Comparison of ENCODE assay signal across 8 mouse cellular contexts in the genomic region with DNA sequence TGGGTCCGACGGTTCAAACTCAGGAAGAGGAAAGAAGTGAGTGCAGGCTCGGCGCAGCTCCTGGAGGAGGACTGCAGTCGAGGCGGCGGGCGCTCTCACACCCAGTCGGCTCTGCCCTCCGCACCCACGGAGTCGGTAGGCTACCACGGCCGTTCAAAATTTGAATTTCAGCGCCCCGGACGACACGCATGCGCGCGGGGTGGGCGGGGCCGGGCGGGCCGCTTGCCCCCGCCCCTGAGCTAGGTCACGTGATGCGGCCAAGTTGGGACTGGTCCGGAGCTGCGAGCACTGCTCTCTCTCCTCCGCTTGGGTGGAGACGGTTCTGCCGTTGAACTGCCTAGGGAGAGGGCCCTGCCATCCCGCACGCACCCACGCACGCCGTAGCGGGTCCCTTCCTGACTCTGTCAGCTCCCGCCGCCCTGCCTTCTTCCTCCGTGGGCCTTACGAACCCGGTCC. TPM values are rescaled to one million over a fixed set of nuclear protein-coding genes. Genes with fewer than 3 reads are reported as not detected.
DNase-seq lines count a peak whose midpoint lies in the region; ATAC-seq lines count a peak whose summit lies in the region.

TSS of gene Anln (minus strand) at position 168 of the 456 bp plus-strand sequence.

- H3K9ac ChIP-seq in embryonic facial prominence, embryonic 12.5 days, result peak within 1 kb of the TSS; percentile 88
- H3K9ac ChIP-seq in midbrain, embryonic 12.5 days (replicated peaks), result peak within 1 kb of the TSS; percentile 72

- peaks cover 15% of the 10 kb centered on the region for H3K4me1 ChIP-seq in embryonic facial prominence, embryonic 12.5 days
- H3K4me1 ChIP-seq in limb, embryonic 10.5 days, result peaks cover 23% of the 10 kb centered on the region
- H3K4me1 ChIP-seq in midbrain, embryonic 12.5 days, result peaks cover 12% of the 10 kb centered on the region; the same call in 1 of the 2 replicates

- peak within 1 kb of the TSS; percentile 85 for H3K27ac ChIP-seq in embryonic facial prominence, embryonic 12.5 days
- H3K27ac ChIP-seq in limb, embryonic 10.5 days, result peak within 1 kb of the TSS; percentile 90
- peak within 1 kb of the TSS; percentile 81 for H3K27ac ChIP-seq in midbrain, embryonic 12.5 days (replicated peaks)

- H3K36me3 ChIP-seq in embryonic facial prominence, embryonic 12.5 days, result no peaks in the 10 kb centered on the region
- peaks cover 15% of the 10 kb centered on the region for H3K36me3 ChIP-seq in limb, embryonic 10.5 days
- no peaks in the 10 kb centered on the region for H3K36me3 ChIP-seq in midbrain, embryonic 12.5 days

- peak within 1 kb of the TSS; percentile 88 for H3K4me3 ChIP-seq in embryonic facial prominence, embryonic 12.5 days
- peak within 1 kb of the TSS; percentile 95 for H3K4me3 ChIP-seq in limb, embryonic 10.5 days
- peak within 1 kb of the TSS; percentile 66 for H3K4me3 ChIP-seq in midbrain, embryonic 12.5 days

- peak; percentile 88 for DNase-seq in 3T3-L1 (ENCODE audit: low read depth, low spot score)
- DNase-seq in adrenal gland, postnatal 36 days, result peak; percentile 95
- peak; percentile 93 to 95 for DNase-seq in heart, adult 18-20 months
- peak; percentile 91 for DNase-seq in kidney, adult 18-20 months
- DNase-seq in limb, embryonic 10.5 days (ENCODE audit: low spot score), result peak; percentile 99
- DNase-seq in skeletal muscle tissue, adult 2 months (ENCODE audit: low read depth, low spot score), result peak; percentile 89

- no peaks in the 10 kb centered on the region for H3K27me3 ChIP-seq in embryonic facial prominence, embryonic 12.5 days
- H3K27me3 ChIP-seq in limb, embryonic 10.5 days (ENCODE audit: low read depth, poor library complexity, severe bottlenecking), result no peaks in the 10 kb centered on the region
- no peaks in the 10 kb centered on the region for H3K27me3 ChIP-seq in midbrain, embryonic 12.5 days

- no peaks in the 10 kb centered on the region for H3K9me3 ChIP-seq in embryonic facial prominence, embryonic 12.5 days
- H3K9me3 ChIP-seq in limb, embryonic 10.5 days (replicated peaks), result no peaks in the 10 kb centered on the region
- H3K9me3 ChIP-seq in midbrain, embryonic 12.5 days, result no peaks in the 10 kb centered on the region

- peak within 1 kb of the TSS; percentile 65 for H3K4me2 ChIP-seq in embryonic facial prominence, embryonic 12.5 days (replicated peaks)
- peak within 1 kb of the TSS; percentile 62 for H3K4me2 ChIP-seq in midbrain, embryonic 12.5 days (replicated peaks)

- WGBS in embryonic facial prominence, embryonic 12.5 days, result under 1% methylated on average over 44 of the region's 44 CpGs
- under 1% methylated on average over 44 of the region's 44 CpGs for WGBS in limb, embryonic 10.5 days
- WGBS in midbrain, embryonic 12.5 days, result under 1% methylated on average over 44 of the region's 44 CpGs

- peak; percentile 96 for ATAC-seq in embryonic facial prominence, embryonic 12.5 days (ENCODE audit: insufficient number of reproducible peaks, insufficient read depth, low FRiP score, low TSS enrichment)
- peak; percentile 96 for ATAC-seq in midbrain, embryonic 12.5 days (ENCODE audit: low FRiP score, low read depth)

RNA-seq across cellular contexts. Expression of gene Anln, which starts in this region (rescaled TPM):
- total RNA-seq in adrenal gland, postnatal 36 days (2021), result 1 to 10 TPM; 6.5 to 6.7 TPM
- polyA plus RNA-seq in embryonic facial prominence, embryonic 12.5 days (2016; fragmentation: Nextera tagmentation; extraction: Ambion mirVana), result 44.0 and 44.8 TPM in 2 replicates
- 1 to 10 TPM; 1.6 TPM for total RNA-seq in heart, adult 18-20 months (2021)
- polyA plus RNA-seq in limb, embryonic 10.5 days (2016; fragmentation: Nextera tagmentation; extraction: Ambion mirVana), result 41.7 and 48.6 TPM in 2 replicates
- 32.4 and 33.7 TPM in 2 replicates for polyA plus RNA-seq in midbrain, embryonic 12.5 days (2016; fragmentation: Nextera tagmentation; extraction: Ambion mirVana)

Comparison
In these comparisons a context has a peak if more than half of its experiments do, and no peak if none do; other contexts are left out.
1. Peak in every context shown above with its lines: DNase-seq, ATAC-seq, H3K4me3 ChIP-seq and H3K27ac ChIP-seq.